Mouse (Mus musculus) G1E (cell line): ENCODE data around the gene Pard3. TPM values are rescaled to one million over a fixed set of nuclear protein-coding genes. Genes with fewer than 3 reads are reported as not detected.

Experiments
- ATAC-seq: 2 replicates; pipeline ENCODE4 v1.8.0; 2016; ENCODE audit warnings: mild to moderate bottlenecking; ENCODE audit not compliant: insufficient number of reproducible peaks, poor library complexity, low FRiP score, severe bottlenecking; ENCODE audit errors: extremely low read depth
- DNase-seq: peaks from one replicate; pipeline ENCODE4 v3.0.0; 2012; ENCODE audit warnings: low spot score
- H3K27me3 ChIP-seq: 2 replicates; pipeline ENCODE4 v1.6.1; 2012; ENCODE audit warnings: mild to moderate bottlenecking, low read length, inconsistent platforms; ENCODE audit not compliant: insufficient read depth
- H3K36me3 ChIP-seq: replicated peaks from 2 replicates; pipeline ENCODE3; 2012; ENCODE audit warnings: mild to moderate bottlenecking, inconsistent platforms
- H3K4me1 ChIP-seq: 2 replicates; pipeline ENCODE4 v1.6.1; 2012; ENCODE audit warnings: low read depth, low read length, inconsistent platforms, mixed read lengths; ENCODE audit not compliant: insufficient read depth
- H3K4me3 ChIP-seq: 2 replicates; pipeline ENCODE4 v1.5.1; 2012; ENCODE audit warnings: low read depth, mild to moderate bottlenecking, inconsistent platforms, low read length, moderate library complexity, mixed read lengths
- H3K9me3 ChIP-seq: replicated peaks from 2 replicates; pipeline ENCODE4 v1.6.1; 2012; ENCODE audit warnings: inconsistent platforms
- CTCF ChIP-seq: IDR thresholded peaks from 2 replicates; pipeline ENCODE4 v1.5.1; 2012; ENCODE audit warnings: low read depth, low read length, inconsistent platforms, mixed read lengths
- GATA1 ChIP-seq: IDR thresholded peaks from 2 replicates; pipeline ENCODE4 v1.6.1; 2012; ENCODE audit warnings: borderline replicate concordance, low read length, inconsistent platforms, mixed read lengths
- GATA2 ChIP-seq: IDR thresholded peaks from 2 replicates; pipeline ENCODE4 v1.6.1; 2012; ENCODE audit warnings: low read depth, low read length, inconsistent platforms, borderline replicate concordance
- POLR2AphosphoS5 ChIP-seq: IDR thresholded peaks from 2 replicates; pipeline ENCODE4 v1.6.1; 2012; ENCODE audit warnings: low read depth, low read length, inconsistent platforms; ENCODE audit not compliant: insufficient replicate concordance
- TAL1 ChIP-seq: conservative IDR thresholded peaks from 2 replicates; pipeline ENCODE4 v1.6.1; 2012; ENCODE audit warnings: low read depth, low read length, inconsistent platforms, mixed read lengths
- polyA plus RNA-seq: library from polyadenylated mRNA; stranded (reverse); fragments of >175 nt; gene quantifications from 2 replicates; pipeline ENCODE4 v1.2.3, GENCODE M21; 2012
- total RNA-seq, 2 experiments: library from RNA; stranded (forward) in 1 of 2; stranded (reverse) in 1 of 2; fragments of 200-1000 nt in 1 of 2; fragments of >200 nt in 1 of 2; fragmentation: Nextera tagmentation in 1 of 2; gene quantifications; 2 replicates each; pipeline ENCODE4 v1.2.3; 2014 to 2017

Gene Pard3
- total and polyA plus RNA-seq, 3 experiments = 0.55 TPM; not detected in 2

- no peaks in the 10 kb centered on the region for H3K4me1 ChIP-seq
- TF ChIP-seq CTCF (no peak), GATA2 (no peak), TAL1 (no peak), GATA1 (no peak), POLR2AphosphoS5 (no peak)
- H3K4me3 ChIP-seq = no peak overlapping the region
- no peak for ATAC-seq
- peaks cover 23% of the 10 kb centered on the region for H3K9me3 ChIP-seq
- DNase-seq = no peak
- no peaks in the 10 kb centered on the region for H3K36me3 ChIP-seq
- no peaks in the 10 kb centered on the region for H3K27me3 ChIP-seq
Measured at GRCm38 (mm10) chr8:127243351-127243750, 179.7 kb downstream of the Pard3 start.

GRCm38 (mm10) chr8:127243841-127244240 lies 180.1 kb downstream of the Pard3 start:
- no peak for TF ChIP-seq CTCF
- TF ChIP-seq GATA1 = no peak
- no peak for TF ChIP-seq POLR2AphosphoS5
- TF ChIP-seq GATA2 = no peak
- no peak for TF ChIP-seq TAL1
- H3K27me3 ChIP-seq = no peaks in the 10 kb centered on the region
- no peak for DNase-seq

GRCm38 (mm10) chr8:127250746-127251145 lies 187.1 kb downstream of the Pard3 start:
- ATAC-seq = no peak
- TF ChIP-seq POLR2AphosphoS5 = no peak
- TF ChIP-seq CTCF = no peak
- no peak for TF ChIP-seq TAL1
- no peak for TF ChIP-seq GATA1
- no peak for TF ChIP-seq GATA2

More at GRCm38 (mm10) chr8:127243841-127244240, 180.1 kb downstream of the Pard3 start:
- ATAC-seq = no peak
- Histone ChIP-seq H3K9me3 (peaks cover 27% of the 10 kb centered on the region), H3K4me3 (no peak overlapping the region), H3K4me1 (no peaks in the 10 kb centered on the region), H3K36me3 (no peaks in the 10 kb centered on the region)

GRCm38 (mm10) chr8:127251476-127251875 lies 187.8 kb downstream of the Pard3 start:
- ATAC-seq (no peak), DNase-seq (no peak)
- Histone ChIP-seq H3K4me3 (no peak overlapping the region), H3K9me3 (peaks cover 49% of the 10 kb centered on the region), H3K36me3 (no peaks in the 10 kb centered on the region), H3K4me1 (no peaks in the 10 kb centered on the region), H3K27me3 (no peaks in the 10 kb centered on the region)
- TF ChIP-seq TAL1 (no peak), GATA2 (no peak), POLR2AphosphoS5 (no peak), GATA1 (no peak), CTCF (no peak)

More at GRCm38 (mm10) chr8:127250746-127251145, 187.1 kb downstream of the Pard3 start:
- Histone ChIP-seq H3K4me3 (no peak overlapping the region), H3K4me1 (no peaks in the 10 kb centered on the region), H3K36me3 (no peaks in the 10 kb centered on the region), H3K9me3 (peaks cover 42% of the 10 kb centered on the region), H3K27me3 (no peaks in the 10 kb centered on the region)
- no peak for DNase-seq

GRCm38 (mm10) chr8:127251985-127252384 lies 188.3 kb downstream of the Pard3 start:
- Histone ChIP-seq H3K27me3 (no peaks in the 10 kb centered on the region), H3K4me3 (no peak overlapping the region), H3K9me3 (peaks cover 50% of the 10 kb centered on the region), H3K36me3 (no peaks in the 10 kb centered on the region), H3K4me1 (no peaks in the 10 kb centered on the region)
- DNase-seq (no peak), ATAC-seq (no peak)
- TF ChIP-seq GATA1 = no peak
- TF ChIP-seq GATA2 = no peak
- TF ChIP-seq TAL1 = no peak
- no peak for TF ChIP-seq CTCF

- Histone ChIP-seq H3K4me3 (no peak overlapping the region), H3K36me3 (no peaks in the 10 kb centered on the region), H3K27me3 (no peaks in the 10 kb centered on the region), H3K4me1 (no peaks in the 10 kb centered on the region), H3K9me3 (peaks cover 42% of the 10 kb centered on the region)
- no peak for TF ChIP-seq CTCF
- TF ChIP-seq POLR2AphosphoS5 = no peak
- no peak for DNase-seq
- ATAC-seq = no peak
Measured at GRCm38 (mm10) chr8:127254625-127255024, 190.9 kb downstream of the Pard3 start.

- ATAC-seq (no peak), DNase-seq (no peak)
- Histone ChIP-seq H3K4me1 (no peaks in the 10 kb centered on the region), H3K27me3 (no peaks in the 10 kb centered on the region), H3K9me3 (peaks cover 38% of the 10 kb centered on the region), H3K4me3 (no peak overlapping the region), H3K36me3 (no peaks in the 10 kb centered on the region)
- TF ChIP-seq TAL1 (no peak), GATA1 (no peak), GATA2 (no peak), POLR2AphosphoS5 (no peak), CTCF (no peak)
Measured at GRCm38 (mm10) chr8:127257086-127257485, 193.4 kb downstream of the Pard3 start.
